Mouse (Mus musculus) cerebellum, postnatal 25 days (tissue): Measurements from ENCODE around the gene Svip.

Experiments
- DNase-seq, 2 experiments: peaks; one replicate each; pipeline ENCODE4 v3.0.0; 2021; ENCODE audit warnings: mixed read lengths in 2 of 2

Svip gene

DNA sequence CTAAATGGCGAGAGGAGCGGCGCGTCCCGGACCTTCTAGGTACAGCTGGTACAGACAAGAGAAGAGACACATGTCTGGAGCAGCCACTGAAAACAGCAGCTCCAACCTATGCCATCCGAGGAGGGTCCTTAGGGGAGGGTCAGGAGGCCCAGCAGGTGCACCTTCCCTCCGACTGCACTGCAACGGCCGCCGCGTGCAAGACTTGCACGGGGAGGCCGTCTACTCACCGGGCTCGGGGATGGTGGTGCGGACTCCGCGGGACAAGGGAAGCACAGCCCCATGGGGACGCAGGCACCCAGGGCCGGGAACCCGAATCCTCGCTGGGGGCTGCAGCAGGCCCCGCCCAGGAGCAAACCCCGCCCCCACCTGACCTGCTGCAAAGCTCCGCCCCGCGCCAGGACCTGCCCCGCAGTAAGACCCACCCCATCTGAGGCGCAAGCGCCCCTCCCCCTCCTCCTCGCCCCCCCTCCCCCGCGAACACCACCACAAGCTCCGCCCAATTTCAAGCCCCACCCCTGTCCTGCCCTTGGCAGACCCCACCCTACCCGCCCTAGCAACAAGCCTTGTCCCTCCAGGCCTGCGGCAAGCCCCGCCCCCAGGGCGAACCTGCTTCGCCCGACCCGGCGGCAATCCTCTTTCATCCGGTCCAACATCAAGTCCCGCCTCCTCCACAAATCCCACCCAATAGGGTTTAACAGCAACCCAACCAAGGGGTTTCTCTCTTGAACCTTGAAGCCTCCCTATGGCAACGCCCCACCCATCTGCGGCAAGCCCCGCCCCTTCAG is at the start of gene Svip:
TSS of gene Svip (minus strand) at position 508 of the 785 bp plus-strand sequence.
- peak; percentile 91 to 95 for DNase-seq

DNA sequence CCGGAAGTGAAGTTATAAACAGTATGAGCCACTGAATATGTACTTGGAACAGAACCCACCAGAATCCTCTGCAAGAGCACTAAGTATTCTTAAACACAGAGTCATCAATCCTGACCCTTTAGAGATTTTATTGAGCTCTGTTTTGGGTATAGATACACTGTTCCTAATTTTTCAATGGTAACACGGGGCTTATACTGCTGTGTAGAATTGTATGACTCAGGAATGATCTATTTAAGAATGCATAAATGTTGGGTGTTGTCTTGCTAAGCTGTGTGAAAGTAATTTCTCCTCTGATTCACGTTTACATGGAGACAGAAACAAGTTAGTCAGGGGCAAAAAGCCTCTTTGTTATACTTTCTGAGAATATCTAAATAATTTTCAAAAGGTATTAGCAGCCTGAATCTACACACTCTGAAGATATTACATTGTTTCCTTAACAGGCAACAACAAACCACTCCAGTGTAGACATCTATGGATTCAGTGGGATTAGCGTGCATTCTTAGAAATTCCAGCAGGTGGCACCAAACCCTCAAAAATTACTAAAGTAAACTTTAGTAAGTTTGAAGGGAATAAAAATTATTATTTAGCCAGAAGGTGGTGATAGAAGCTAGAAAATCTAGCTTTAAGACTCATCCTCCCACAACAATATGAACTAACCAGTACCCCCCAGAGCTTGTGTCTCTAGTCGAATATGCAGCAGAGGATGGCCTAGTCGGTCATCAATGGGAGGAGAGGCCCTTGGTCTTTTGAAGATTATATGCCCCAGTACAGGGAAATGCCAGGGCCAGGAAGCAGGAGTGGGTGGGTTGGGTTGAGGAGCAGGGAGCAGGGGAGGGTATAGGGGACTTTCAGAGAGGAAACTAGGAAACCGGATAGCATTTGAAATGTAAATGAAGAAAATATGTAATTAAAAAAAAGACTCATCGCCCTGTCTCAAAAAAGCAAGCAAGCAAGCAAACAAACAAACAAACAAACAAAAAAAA is 32.1 kb upstream of the Svip start:
- peak in 1 of 2 experiments; percentile 37 for DNase-seq

DNA sequence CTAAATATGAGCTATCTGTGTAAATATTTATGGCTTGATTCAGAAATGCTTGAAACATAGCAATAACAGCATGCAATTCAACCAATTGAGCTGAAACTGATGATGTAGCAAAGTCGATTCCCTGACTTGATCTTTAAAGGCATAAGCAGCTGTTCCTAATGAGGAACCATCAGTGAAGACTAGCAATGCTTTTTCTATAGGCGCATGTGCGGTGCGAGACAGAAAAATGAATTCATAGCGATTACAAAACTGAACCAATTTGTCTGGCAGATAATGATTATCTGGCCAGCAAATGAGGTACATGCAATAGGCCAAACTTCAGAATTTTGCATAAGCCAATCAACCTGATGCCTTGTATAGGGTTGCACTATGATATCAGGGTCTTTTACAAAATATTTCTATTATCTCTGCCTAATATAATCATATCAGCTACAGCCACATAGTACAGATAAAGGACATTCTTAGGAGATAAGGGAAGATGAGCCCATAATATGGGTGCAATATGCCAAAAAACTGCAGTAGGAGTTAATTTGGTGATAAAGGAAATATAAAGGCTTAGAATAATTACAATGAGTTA is 18.3 kb upstream of the Svip start:
- DNase-seq: no peak

DNA sequence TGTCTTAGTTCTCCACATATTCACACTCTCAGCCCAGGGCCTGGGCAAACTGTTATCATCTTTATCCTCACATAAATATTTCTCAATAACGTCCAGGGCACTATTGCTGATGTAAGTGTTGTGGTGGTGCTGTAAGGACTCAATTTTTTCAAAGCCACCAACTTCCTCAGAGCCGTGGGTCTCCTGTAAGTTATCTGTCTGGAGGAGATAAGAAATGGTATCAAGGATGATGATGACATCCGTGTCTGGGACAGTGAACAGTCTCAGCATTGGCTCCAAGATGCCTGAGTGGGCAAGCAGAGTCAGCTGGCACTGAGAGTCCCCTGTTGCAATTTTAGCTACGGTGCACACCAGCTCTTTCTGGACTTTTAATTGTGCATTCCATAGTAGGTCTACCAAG is 16.2 kb upstream of the Svip start:
- no peak for DNase-seq

DNA sequence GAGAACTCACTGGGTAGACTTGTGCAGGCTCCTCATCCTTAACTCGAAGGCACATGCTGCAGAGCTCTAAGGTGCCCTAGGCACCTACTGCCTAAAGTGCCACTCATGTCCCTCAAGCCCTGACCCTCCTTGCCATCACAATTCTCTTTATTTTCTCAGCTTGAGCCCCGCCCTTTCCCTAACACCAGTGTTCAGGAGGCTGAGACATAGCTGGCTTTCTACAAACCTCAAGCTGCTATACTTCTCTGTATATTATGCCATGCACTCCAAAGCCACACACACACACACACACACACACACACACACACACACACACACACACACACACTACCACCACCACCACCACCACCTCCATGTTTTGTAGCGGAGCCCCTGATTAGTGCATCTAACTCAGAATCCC is 9.8 kb upstream of the Svip start, which contains the start of gene 1700015G11Rik:
TSS of gene 1700015G11Rik (minus strand) at position 101 of the 400 bp plus-strand sequence.
- no peak for DNase-seq

DNA sequence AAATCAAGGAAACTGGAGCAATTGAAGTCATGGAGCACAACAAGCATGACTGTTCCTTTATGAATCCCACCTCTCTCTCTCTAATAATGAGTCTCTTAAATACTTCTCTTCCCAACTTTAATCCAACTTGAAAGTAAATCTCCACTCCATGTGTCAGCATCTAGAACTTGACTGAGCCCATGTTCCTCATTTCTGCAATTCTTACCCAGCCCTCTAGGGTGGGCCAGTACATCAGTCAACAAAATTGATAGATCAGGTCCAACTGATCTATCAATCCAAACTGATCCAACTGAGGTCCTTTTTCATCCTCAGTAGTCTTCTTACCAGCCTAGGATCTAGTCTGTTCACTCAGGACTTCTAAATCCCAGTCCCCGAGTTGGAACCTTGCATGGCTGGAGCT is 9.4 kb upstream of the Svip start:
- no peak for DNase-seq

DNA sequence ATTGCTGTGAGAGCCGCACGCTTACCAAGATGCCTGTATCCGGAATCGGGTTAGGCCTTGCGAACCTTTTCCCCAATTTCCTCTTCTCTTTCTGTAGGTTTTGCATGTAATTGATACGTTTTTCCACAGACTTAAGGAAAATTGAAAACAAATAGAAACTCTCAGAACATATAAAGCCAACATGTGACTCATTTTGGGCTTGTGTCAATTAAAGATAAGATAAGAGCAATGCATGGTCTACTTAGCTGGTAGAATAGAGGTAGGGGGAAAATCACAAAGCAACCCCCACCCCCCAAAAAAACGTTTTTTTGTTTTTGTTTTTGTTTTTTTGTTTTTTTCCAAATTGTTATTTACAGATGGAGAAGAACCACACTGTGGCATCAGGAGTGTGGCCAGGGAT is 7.6 kb upstream of the Svip start:
- DNase-seq: no peak

DNA sequence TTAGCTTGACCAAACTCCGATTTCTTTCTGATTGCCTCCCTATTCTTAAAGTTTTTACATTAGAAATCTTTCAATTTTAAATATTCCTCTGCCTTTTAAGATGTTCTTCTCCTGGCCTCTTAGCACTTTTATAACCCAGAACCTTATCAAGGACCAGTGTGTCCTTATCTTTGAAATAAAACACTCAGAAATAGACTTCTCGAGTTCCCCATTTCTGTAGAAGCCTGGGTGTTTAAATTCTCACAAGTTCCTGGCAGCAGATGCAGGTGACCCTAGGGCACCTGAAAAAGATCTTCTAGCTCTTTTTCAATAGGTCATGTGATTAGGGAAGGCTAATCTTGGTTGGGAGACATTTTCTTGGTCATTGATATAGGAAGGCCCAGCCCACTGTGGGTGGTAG is 1.3 kb upstream of the Svip start:
- no peak for DNase-seq

DNA sequence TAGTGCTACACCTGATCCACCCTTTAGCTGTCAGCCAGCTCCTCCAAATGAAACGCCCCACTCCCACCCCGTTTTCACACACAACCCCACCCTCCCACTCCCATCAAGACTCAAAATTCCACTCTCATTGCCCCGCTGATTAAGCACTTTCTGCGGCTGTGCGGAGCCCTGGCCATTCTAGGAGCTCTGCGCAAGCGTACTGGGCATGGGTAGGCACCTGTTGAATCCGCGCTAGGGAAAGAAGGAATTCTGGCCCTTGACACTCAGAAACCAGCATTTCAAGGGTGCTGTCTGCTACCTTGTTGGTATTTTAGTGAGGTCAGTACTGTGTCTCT is 445 bp upstream of the Svip start:
- DNase-seq: no peak

DNA sequence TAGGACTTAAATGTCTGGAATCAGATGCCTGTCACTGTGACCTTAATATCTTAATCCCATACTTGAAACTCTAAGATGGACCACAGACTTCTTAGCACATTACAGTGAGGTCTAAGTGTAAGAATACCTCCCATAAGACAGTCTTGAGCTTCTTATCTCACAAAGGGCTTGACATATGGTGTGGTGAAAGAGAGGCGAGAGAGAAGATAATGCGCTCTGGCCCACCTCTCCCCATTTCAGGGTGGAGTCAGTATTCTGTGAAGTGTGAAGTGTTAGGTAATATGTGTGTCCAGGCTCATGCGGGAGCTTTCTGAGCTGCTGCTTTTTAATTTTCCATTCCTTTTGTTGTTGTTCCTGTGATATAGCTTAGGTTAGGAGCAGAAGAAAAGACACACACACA is 14.8 kb downstream of the Svip start:
- no peak for DNase-seq

DNA sequence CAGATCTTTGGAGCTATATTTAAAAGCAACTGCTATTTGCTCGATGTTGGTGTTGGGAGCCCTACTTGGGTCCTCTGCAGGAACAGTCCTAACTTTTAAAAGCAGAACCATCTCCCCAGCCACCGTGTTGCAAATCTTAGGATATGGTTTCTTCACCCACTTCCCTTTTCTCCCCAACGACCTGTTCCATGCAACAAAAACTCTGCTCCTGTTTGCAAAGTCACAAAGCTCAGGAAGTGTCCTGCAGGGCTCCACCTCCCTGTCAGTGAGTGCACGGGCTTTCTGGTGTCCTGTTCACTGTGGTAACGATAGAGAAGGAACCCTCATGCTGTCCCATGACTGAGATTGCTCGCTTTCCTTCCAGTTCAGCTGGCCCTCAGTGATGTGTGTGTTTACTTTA is 18.9 kb downstream of the Svip start:
- DNase-seq: no peak

DNA sequence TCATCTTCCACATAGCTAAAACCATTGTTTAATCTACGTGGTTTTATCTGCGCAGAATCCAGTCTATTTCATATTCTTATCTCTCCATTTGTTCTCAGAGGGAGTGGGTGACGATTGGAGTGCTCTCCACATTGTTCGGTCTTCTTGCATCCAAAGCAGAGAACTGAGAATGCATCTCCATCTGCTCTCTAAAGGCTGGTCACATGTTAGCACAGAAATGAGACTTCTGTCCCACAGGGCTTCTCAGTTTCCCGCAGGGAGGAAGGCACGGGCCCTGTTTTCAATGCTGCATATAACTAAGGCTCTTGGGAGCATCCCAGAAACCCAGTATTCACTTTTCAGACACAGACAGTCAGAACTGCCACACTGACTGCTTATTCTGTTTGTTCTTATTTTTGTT is 20.1 kb downstream of the Svip start:
- DNase-seq: no peak

DNA sequence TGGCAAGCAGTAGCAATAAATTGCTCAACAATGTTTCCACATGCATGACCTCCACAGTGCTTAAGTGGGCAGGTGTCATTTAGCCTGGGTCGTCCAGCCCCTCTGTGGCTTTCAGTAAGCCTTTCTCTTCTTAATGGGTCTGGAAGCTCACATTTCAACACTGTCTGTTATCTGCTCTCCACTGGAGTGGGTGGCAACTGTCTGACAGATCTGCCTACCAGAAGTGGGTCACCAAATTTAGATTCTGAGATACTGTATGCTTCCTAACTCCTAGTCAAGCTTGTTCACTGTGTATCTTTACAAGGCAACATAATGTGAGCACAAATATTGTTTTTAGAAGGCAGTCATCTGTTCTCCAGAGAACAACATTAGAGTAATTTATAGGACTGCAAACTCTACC is 23.5 kb downstream of the Svip start:
- no peak for DNase-seq

DNA sequence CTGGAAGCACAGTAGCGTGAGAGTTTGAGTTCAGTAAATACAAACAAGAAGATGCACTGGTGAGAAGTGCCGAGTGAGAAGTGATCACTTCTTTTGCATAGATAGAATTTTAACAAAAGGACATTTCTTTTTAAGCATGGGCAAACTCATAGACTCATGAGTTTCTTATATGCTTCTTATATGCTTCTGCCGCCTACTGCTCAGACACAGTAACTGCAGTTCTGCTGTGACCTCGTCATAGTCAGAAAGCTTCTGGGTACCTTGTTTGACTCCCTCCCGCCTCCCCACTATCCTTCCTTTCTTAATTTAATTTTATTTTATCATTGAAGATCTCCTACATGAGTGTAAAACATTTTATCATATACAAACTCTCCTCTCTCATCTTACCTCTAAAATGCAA is 26.5 kb downstream of the Svip start:
- peak in 1 of 2 experiments; percentile 50 for DNase-seq

DNA sequence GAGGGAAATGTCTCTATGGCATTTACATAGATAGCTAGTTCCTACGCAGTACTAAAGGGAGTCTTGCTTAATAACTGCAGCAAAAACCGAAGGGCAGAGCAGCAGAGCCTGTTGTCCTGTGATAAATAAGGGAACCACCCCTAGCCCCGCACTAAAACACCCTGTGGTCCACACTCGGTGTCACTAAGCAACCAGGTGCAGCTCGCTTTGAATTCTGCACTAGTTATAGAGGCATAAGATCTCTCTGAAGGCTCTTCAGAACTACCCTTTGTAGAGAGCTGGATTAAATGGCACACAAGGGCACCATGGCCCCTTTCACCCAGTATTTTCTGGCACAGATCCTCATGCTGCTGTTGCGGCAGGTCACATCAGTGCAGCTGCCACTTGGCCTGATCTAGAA is 30.6 kb downstream of the Svip start:
- no peak for DNase-seq

DNA sequence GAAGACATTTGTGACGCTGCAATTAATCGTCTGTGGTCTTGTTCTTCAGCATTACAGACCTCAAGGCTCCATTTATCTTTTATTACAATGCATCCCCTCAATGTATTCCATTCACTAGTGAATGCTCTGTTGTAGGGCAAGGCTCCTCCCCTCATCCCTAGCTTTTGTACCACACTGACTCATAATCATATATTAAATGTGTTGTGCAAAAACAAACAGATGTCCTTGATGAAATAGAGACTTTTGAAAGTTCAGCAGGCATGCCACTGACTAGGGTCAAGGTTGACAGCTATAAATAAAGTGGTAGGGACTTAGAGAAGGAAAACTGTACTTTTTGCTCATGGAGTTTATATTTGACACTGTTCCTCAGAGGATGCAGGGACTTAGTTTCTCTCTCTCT is 32.3 kb downstream of the Svip start:
- DNase-seq: no peak

DNA sequence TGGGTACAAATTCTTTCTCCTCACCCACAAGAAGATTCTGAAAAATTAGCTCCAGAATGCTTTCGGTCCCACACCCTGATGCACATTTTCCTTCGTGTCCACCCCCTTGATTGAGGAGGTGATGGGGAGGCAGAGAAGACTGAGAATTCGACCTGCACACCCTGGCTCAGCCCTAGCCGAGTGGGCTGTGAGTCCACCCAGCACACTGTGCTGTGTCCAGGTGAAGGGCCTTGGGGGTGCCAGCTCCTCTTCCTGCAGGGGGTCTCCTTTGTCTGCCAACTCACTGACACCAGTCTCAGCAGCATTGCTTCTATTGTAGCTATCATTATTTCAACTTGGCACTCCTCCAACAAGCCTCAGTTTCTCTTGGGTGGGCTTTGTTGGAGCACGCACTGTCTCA is 32.7 kb downstream of the Svip start:
- peak in 1 of 2 experiments; percentile 10 for DNase-seq

DNA sequence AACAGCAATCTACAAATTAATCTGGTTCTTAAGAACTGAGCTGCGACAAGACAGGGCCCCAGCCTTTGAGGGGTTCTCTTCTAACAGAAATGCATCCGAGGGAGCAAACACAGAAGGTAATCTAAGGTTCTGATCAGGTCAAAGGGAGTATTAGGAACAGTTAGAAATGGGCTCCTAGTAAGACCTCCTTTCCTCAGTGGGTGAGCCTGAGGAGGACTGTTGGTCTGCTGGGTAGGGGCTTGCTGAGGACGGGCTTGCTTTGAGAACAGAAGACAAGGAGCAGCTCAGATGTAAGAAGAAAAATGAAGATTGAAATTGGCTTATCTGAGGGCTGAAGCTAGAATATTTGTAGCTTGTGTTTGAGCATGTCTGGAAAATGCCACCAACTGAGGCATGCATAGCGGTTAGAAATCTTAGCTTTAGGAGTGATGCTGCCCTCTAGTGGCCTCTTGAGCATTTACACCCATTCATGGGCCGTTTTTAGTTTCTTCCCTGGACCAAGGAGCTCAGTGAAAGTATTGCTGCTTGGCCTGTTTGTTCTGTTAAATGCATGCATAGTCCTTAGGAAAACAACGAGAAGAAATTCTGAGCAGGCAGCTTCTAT is 33.5 kb downstream of the Svip start:
- DNase-seq: peak; percentile 45 to 67

DNA sequence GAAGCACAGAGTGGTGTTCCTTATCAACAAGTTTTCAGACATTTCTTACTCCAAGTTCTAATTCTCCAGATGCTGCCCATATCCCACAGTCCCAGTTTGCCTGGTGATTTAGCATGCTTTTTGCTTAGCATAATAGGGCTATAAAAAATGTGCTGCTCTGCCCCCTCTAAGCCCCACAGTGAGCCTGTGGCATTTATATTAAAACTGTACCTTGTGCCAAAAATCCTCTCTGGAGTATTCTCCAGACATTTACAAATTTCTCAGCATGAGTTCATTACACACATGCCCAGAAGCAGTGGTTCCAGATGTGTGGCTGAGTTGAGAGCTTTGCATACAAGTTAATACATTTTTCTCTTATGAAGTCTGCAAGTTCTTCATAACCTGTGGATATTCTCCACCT is 36.4 kb downstream of the Svip start:
- DNase-seq: no peak

DNA sequence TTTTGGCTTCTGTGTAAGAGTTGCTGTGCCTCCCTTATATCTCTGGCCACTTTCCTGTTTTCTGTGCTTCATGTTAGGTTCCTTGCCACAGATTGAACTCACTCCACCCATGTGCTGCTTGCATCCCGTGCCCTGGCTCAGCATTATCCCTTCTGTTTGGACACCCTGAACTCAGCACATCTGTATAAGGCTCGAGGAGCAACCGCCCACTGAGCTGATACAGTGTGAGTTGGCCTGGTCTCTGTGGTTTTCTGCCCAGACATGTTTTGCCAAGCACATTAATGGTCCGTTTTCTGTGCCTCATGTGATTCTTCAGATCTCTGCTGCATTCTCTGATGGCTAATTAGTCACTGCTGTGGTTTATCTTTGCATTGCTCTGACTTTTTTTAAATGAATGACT is 38.2 kb downstream of the Svip start:
- DNase-seq: no peak

DNA sequence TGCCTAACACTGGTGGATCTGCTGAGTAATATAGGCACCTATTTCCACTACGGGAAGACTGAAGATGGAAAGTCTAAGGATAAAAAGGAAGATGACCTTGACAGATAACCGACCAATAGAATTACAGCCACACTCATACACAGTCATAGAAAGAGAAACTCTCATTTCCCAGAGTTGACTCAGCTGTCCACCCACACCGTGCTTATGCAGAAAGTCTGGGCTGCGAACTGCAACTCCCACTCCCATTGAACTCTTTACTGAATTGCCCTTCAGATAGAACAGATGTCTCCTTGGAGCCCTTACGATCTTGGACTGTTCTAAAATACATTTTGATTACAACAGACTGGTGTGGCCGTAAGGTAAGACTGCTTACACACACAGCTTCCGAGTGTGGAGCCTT is 41.1 kb downstream of the Svip start:
- no peak for DNase-seq

DNA sequence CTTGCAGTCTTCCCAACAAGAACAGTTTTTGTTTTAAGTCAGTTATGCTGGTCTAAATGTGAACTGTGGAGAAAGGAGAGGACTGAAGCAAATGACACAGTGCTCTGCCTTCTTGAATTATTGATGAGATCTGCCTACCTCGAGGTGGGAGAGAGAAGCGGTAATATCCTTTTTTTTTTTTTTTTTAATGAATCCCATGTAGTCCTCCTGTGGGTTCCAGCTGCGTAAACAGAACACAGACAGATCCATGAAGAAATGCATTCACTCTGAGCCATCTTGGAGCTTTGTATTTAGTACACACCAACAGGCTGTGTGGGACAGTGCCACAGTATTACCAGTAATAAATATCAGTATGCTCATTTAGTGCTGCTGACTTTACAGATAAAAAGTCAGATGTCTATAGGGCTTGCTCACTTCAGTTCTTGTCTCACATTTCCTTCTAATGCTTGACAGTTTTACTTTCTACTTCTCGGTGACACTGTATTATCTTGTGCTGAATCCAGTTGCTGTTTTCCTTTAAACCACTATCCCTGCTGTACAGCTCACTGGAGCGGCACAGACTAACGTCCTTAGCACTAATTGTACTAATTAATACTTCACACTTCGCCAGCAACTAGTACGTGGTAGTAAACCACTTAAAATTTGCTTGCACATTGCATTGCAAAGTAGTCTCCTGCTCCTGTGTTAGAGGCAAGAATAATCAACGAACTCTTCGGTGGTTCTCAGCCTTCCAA is 43.4 kb downstream of the Svip start:
- no peak for DNase-seq
